Mouse (Mus musculus): ENCODE measurements around the gene Ten1. TPM values are rescaled to one million over a fixed set of nuclear protein-coding genes. Genes with fewer than 3 reads are reported as not detected.

Ten1 gene
- 45.1 and 57.1 TPM in 2 replicates for polyA plus RNA-seq (2012; rRNA removed)

DNA sequence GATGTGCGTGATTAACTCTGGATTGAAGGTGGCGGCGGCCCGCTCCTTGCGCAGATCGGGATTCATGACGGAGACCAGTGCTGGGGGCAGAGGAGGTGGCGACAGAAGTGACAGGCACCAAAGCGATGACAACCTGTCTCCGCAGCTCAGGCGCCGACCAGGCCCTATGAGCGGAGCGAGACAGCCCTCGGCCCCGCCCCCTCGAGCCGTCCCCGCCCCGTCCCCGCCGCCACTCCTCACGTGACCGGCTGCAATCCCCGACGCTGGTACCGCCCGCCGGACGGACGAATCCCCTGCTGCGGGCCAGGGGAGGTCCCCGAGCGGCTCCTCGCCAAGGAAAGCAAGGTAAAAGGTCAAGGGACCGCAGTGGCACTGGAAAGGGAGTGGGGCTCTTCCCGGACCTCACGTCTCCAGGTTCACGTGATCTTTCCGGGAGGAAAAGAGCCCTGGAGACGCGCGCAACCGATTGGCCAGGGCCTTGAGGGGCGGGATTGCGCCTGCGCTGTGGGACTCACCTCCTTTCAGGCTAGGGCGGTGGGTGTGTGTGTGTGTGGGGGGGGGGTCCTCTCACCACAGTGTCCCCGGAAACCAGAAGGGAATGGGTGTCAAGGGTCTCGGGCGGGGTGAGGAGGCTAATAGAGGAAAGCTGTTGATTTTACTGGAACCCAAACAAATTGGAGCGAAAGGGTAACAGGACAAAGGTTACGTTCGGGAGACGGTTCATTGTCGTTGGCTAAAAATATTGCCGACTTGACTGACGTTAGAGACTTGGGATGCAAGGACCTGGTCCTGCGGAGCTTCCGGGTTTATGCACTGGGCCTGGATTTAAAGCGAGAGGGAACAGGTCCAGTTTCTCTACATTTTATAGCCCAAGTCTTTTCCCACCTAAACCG is at the start of gene Ten1, which contains the start of gene Acox1:
Gene Ten1, plus strand, starts transcription at position 217 of the 893 bp plus-strand sequence.
Gene Acox1, minus strand, starts transcription at position 407 of the 893 bp plus-strand sequence.
- peak; percentile 96 for DNase-seq (ENCODE audit: low spot score)

- DNase-seq (ENCODE audit: low spot score) = no peak
Measured at GRCm38 (mm10) chr11:116149341-116149740, 49.3 kb upstream of the Ten1 start.

- DNase-seq (ENCODE audit: low spot score) = no peak
Measured at GRCm38 (mm10) chr11:116150960-116151359, 47.7 kb upstream of the Ten1 start.

GRCm38 (mm10) chr11:116161312-116161711 is 37.3 kb upstream of the Ten1 start:
- no peak for DNase-seq (ENCODE audit: low spot score)

DNA sequence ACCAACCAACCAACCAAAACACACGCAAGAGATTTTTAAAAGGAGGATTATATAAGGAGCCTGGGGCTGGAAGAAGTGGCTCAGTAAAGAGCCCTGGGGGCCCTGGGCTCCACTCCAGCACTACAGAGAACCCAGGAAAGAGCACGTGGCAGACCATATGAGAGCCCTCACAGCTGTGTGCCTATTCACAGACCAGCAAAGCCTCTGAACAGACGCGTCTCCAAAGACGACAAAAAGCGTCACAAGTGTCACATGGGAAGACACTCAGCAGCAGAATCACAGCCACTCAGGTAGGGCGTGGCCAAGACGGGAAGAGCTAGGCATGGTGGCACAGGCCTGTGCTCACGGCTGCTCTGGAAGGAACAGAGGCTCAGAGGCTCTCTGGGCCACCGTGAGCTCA is 36.5 kb upstream of the Ten1 start:
- no peak for DNase-seq (ENCODE audit: low spot score)

DNA sequence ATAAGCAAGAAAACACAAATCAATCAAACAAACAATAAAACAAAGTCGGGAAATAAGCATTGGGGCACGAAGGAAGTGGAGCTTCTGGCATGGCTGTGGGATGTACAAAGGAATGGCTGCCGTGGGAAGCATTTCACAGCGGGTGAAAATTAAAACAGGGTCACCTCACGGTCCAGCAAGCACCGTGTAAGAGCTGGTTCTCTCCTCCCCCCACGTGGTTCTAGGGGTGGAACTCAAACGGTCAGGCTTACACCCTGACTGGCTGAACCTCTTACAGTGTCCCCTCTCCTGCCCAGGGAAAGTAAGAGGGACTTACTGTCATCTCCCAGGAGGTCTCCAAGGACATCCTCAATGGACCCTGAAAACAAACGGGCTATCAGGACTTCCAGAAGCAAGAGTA is 35.7 kb upstream of the Ten1 start:
- DNase-seq (ENCODE audit: low spot score) = no peak

GRCm38 (mm10) chr11:116167232-116167631 is 31.4 kb upstream of the Ten1 start:
- no peak for DNase-seq (ENCODE audit: low spot score)

GRCm38 (mm10) chr11:116167884-116168439 is 30.7 kb upstream of the Ten1 start, which contains the start of gene Fbf1:
TSS of gene Fbf1 (minus strand) at chr11:116168166.
- DNase-seq (ENCODE audit: low spot score) = peak; percentile 80

DNA sequence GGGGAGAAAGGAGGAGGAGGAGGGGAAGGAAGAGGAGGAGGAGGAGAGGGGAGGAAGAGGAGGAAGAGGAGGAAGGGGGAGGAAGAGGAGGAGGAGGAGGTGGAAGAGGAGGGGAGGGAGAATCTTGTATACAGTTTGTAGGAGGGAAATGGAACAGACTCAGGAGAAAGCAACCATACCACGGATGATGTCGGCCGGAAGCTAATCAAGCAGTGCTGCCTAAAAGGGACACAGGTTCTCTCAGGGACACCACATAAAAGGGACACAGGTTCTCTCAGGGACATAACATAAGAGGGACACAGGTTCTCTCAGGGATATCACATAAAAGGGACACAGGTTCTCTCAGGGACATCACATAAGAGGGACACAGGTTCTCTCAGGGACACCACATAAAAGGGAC is 29.4 kb upstream of the Ten1 start:
- no peak for DNase-seq (ENCODE audit: low spot score)

DNA sequence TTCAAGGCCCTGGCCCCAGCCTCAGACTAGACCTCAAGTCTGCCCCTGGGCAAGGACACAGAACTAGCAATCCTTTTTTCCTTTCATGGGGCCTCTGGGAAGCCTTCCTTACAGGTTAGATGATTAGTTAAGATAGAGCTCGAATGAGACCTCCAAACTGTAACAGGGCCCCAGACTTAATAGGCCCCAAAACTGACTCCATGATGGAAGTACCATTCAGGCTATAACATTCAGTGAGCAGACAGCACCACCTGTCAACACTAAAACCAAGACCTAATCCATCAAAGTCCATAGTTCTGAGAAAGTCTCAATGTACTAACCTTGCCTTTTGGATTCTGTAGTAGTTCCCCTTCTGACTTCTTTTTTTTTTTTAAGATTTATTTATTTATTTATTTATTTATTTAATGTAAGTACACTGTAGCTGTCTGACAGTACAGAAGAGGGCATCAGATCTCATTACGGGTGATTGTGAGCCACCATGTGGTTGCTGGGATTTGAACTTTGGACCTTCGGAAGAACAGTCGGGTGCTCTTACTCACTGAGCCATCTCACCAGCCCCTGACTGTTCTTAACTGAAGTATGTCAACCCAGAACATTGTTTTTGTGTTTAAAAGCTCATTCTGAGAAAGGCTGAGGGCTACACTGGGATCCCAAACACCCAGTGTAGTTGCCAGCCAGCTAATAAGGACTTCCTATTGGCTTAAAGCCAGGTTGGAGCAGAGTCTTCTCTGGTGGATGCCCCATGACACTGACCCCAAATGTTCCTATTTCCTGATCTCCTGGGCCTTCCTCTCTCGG is 28.5 kb upstream of the Ten1 start:
- DNase-seq (ENCODE audit: low spot score) = no peak

GRCm38 (mm10) chr11:116171959-116172358 is 26.7 kb upstream of the Ten1 start:
- no peak for DNase-seq (ENCODE audit: low spot score)

- no peak for DNase-seq (ENCODE audit: low spot score)
Measured at GRCm38 (mm10) chr11:116174775-116175448, 23.7 kb upstream of the Ten1 start.

GRCm38 (mm10) chr11:116176010-116176409 is 22.6 kb upstream of the Ten1 start:
- DNase-seq (ENCODE audit: low spot score) = no peak

GRCm38 (mm10) chr11:116178411-116179121 is 20.1 kb upstream of the Ten1 start:
- no peak for DNase-seq (ENCODE audit: low spot score)

GRCm38 (mm10) chr11:116185836-116186235 is 12.8 kb upstream of the Ten1 start:
- no peak for DNase-seq (ENCODE audit: low spot score)

DNA sequence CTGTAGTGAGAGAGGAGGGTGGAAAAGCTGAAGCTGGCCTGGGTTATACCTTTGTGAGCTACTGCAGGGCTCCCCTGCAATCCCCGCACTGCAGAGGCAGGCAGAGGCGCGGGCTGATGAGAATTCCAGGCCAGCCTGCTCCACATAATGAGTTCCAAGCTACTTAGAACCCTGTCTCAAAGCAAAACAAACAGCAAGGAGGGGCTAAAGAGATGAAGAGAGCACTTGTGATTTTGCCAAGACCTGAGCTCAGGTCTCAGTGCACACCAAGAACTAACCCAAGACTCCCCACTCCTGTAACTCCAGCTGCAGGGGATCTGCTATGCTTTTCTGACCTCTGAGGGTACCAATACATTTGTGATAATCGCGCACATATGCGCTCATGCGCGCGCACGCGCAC is 12.3 kb upstream of the Ten1 start:
- DNase-seq (ENCODE audit: low spot score) = no peak

DNA sequence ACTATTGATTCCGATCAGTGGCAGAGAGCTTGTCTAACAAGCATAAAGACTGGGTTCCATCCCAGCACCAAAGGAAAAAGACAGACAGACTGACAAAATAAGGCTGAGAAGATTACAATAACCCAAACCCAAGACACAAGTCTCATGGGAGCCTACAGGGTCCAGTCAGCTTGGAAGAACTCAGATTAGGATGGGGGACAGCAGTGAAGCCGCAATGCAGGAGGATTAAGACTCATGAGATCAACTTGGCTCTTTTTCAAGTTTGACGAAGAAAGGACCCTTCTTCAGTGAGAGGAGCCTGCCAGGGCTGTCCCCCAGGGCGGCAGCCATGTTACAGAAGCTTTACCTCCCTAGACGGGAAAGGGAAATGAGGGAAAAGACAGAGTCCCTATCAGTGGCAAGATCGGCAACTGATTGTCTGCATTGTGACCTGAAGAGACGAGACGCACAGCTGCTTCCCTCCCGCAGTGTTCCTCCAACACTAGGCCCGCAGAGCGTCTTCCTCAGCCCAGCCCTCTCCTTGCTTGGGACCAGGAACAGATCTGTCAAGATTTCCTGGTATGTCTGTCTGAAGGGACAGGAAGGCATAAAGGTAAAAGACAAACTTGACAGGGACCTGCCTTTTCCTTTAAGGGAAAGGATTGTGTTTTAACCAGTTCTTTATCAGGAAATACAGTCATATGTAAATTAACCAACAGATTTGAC is 11.3 kb upstream of the Ten1 start:
- DNase-seq (ENCODE audit: low spot score) = no peak

DNA sequence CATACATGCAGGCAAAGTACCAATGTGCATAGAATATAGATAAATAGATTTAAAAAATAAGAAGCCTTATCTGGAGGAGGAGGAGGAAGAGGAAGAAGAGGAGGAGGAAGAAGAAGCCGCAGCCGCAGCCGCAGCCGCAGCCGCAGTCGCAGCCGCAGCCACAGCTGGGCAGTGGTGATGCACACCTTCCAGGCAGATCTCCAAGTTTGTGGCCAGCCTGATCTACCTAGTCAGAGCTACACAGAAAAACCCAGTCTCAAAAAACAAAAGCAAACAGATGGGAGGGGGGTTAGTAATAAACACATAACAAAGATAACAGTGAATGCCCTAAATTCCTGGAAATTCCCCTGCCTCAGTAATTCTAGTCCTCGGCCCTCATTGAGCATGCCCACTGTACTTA is 4.0 kb upstream of the Ten1 start:
- DNase-seq (ENCODE audit: low spot score) = no peak

DNA sequence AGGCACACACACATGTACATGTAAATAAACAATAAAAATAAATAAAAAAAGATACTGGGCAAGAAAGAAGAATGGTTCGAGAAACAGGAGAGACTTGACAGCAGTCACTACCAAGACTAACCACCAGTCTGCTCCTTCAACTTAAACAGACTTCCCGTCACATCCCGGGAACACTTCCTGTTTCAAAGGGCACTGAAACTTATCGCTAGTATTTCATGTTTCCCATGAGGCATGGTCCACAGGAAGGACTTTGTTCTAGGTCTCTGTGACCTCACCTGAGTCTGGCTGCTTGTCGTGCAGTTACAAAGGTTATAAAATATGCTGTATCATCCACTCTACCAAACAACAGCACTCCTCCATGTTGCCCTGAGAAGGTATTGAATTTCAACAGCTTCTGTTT is 3.4 kb upstream of the Ten1 start:
- DNase-seq (ENCODE audit: low spot score) = no peak

DNA sequence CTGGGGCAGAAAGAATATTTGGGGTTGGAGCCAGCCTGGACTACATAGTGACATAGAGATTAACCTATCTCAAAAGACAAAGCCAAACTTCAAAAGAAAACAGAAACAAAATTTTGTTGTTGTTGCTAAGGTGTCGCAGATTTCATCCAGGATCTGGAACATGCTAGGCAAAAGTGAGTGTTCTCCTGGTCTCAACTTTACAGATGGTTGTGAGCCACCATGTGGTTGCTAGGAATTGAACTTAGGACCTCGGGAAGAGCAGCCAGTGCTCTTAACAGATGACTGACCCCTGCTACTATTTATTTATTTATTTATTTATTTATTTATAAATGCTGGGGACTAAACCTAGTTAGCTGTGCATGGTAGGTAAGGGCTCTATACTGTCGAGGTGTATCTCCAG is 2.3 kb upstream of the Ten1 start:
- no peak for DNase-seq (ENCODE audit: low spot score)
